Mouse (Mus musculus) heart, postnatal 0 days (tissue): Measurements from ENCODE around the gene Itpk1. TPM values are rescaled to one million over a fixed set of nuclear protein-coding genes. Genes with fewer than 3 reads are reported as not detected.
A peak's percentile ranks its signal among the peaks of the same experiment; 100 is the strongest.

Experiments
- ATAC-seq: fragments of 200-750 bp; cut with Nextera tagmentation; 2 replicates; pipeline ENCODE4 v1.8.0; 2017; ENCODE audit warnings: low read depth, moderate number of reproducible peaks, moderate library complexity; ENCODE audit not compliant: insufficient read depth
- DNase-seq: peaks from one replicate; pipeline ENCODE4 v3.0.0-alpha.2; 2016; ENCODE audit warnings: low spot score
- H3K27ac ChIP-seq: fragments of 300-500 bp; sonication (generic); 2 replicates; pipeline ENCODE4 v1.5.1; 2014; ENCODE audit warnings: low read depth, mild to moderate bottlenecking
- H3K27me3 ChIP-seq: fragments of 300-500 bp; sonication (generic); 2 replicates; pipeline ENCODE4 v1.6.1; 2014; ENCODE audit warnings: low read length, mixed read lengths; ENCODE audit not compliant: control insufficient read depth, insufficient read depth
- H3K36me3 ChIP-seq: fragments of 300-500 bp; sonication (generic); replicated peaks from 2 replicates; pipeline ENCODE4 v1.6.1; 2014; ENCODE audit warnings: low read length, mixed read lengths; ENCODE audit not compliant: control insufficient read depth, insufficient read depth
- H3K4me1 ChIP-seq: fragments of 300-500 bp; sonication (generic); 2 replicates; pipeline ENCODE4 v1.6.1; 2014; ENCODE audit warnings: antibody characterized with exemption; ENCODE audit not compliant: control insufficient read depth, insufficient read depth
- H3K4me2 ChIP-seq: fragments of 300-500 bp; sonication (generic); 2 replicates; pipeline ENCODE4 v1.6.1; 2014; ENCODE audit warnings: low read depth, mild to moderate bottlenecking, low read length, moderate library complexity
- H3K4me3 ChIP-seq: fragments of 300-500 bp; sonication (generic); 2 replicates; pipeline ENCODE4 v1.5.1; 2014; ENCODE audit warnings: low read depth, low read length
- H3K9ac ChIP-seq: fragments of 300-500 bp; sonication (generic); replicated peaks from 2 replicates; pipeline ENCODE4 v1.6.1; 2014; ENCODE audit warnings: low read depth, low read length, mixed read lengths
- H3K9me3 ChIP-seq: fragments of 300-500 bp; sonication (generic); replicated peaks from 2 replicates; pipeline ENCODE4 v1.6.1; 2016; ENCODE audit warnings: low read length; ENCODE audit not compliant: control insufficient read depth
- CTCF ChIP-seq: IDR thresholded peaks from 2 replicates; pipeline ENCODE4 v1.5.1; 2016; ENCODE audit warnings: antibody characterized with exemption, control low read depth, low read depth
- EP300 ChIP-seq: IDR thresholded peaks from 2 replicates; pipeline ENCODE4 v1.6.1; 2016; ENCODE audit warnings: antibody characterized with exemption, low read depth
- WGBS: fragments of 180-500 bp; shearing (Covaris S2); extraction: QIAGEN DNeasy Blood & Tissue Kit; methylation state at CpG from one replicate; pipeline ENCODE4 v1.1.7; 2014; 5-methylcytosine and 5-hydroxymethylcytosine counted together
- polyA plus RNA-seq: library from polyadenylated mRNA; unstranded; fragments of >200 nt; fragmentation: Nextera tagmentation; extraction: Ambion mirVana; gene quantifications from 2 replicates; pipeline ENCODE4 v1.2.1, GENCODE M21; 2015
- total RNA-seq: library from RNA; depleted of rRNA; stranded (reverse); fragments of >200 nt; gene quantifications from 2 replicates; pipeline ENCODE4 v1.2.3, GENCODE M21; 2014; ENCODE audit warnings: low replicate concordance

Itpk1 gene
- total and polyA plus RNA-seq, 2 experiments from 2014 or later = 2.6 to 9.4 TPM

DNA sequence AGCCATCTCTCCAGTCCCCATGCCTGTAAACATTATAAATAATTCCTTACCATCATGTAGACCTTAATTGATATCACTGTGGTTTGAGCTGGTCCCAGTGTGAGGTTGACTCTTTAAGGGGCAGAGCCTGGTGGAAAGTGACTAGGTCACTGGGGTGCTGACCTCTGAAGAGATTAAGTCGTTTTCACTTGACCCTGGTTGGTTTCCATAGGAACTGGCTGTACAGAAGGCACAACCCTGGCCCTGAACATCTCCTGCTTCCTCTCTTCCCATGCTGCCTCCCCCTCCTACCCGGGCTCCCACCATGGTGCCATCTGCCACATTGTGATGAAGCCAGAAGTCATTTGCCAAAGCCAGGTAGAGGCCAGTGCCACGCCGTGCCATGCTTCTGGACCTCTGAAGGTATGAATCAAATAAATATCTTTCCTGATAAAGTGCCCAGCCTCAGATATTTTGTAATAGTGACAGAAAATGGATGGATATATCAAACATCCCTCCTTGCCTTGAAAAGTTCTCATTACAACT lies 6.2 kb upstream of the Itpk1 start:
- Histone ChIP-seq H3K9ac (no peak overlapping the region), H3K4me2 (no peak overlapping the region), H3K9me3 (no peaks in the 10 kb centered on the region), H3K27ac (no peak overlapping the region), H3K27me3 (0 out of 2 replicates have a peak, but pooled peaks cover 8% of the 10 kb centered on the region), H3K4me3 (no peak overlapping the region), H3K36me3 (no peaks in the 10 kb centered on the region), H3K4me1 (peaks cover 7% of the 10 kb centered on the region; the same call in 1 of the 2 replicates)
- WGBS = 59% methylated on average over 4 of the region's 4 CpGs
- DNase-seq = no peak
- no peak for ATAC-seq
- TF ChIP-seq EP300 (no peak), CTCF (no peak)

DNA sequence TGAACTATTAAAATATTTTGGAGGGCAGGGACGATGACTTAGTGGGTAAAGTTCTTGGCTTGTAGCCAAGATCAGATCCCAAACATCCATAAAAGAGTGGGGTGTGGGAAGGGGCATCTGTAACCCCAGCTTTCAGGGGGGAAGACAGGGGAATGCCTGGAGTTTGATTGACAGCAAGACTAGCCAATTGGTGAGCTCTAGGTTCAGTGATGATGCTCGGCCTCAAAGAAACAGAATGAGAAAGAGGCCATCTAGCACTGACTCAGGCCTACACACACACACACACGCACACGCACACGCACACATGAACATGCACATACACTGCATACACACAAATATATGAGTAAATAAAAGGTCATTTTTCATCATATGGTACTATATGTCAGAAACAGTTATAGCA lies 5.2 kb upstream of the Itpk1 start:
- H3K27me3 ChIP-seq = 0 out of 2 replicates have a peak, but pooled peaks cover 8% of the 10 kb centered on the region
- H3K4me3 ChIP-seq = no peak overlapping the region
- H3K4me2 ChIP-seq = no peak overlapping the region
- ATAC-seq = no peak
- H3K9ac ChIP-seq = no peak overlapping the region
- TF ChIP-seq CTCF (no peak), EP300 (no peak)
- no peak for DNase-seq
- no peaks in the 10 kb centered on the region for H3K9me3 ChIP-seq
- 82% methylated on average over 5 of the region's 5 CpGs for WGBS
- H3K4me1 ChIP-seq = peaks cover 7% of the 10 kb centered on the region
- H3K36me3 ChIP-seq = no peaks in the 10 kb centered on the region
- H3K27ac ChIP-seq = no peak overlapping the region

DNA sequence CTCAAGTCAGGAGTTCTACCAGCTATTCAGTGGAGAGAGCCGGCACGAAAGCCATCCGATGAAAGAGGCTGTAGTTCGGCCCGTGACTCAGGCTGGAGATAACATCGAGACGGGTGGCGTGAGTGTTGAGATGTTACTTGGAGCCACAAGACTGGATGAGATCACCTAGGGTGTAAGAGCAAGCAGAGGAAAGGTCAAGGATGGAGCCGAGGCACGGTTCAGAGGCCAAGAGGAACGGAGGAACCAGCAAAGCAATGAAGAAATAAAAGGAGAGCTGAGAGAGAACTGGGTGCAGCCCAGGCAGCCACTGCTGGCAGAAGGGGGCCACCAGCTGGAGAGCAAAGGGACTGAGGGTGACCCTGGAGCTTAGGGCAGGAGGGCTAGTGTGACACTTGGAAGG lies 3.5 kb upstream of the Itpk1 start:
- DNase-seq (peak; percentile 51), ATAC-seq (no peak)
- Histone ChIP-seq H3K4me2 (peak overlapping the region; percentile 54), H3K27ac (no peak overlapping the region), H3K9me3 (no peaks in the 10 kb centered on the region), H3K4me3 (peak overlapping the region; percentile 26), H3K4me1 (peaks cover 9% of the 10 kb centered on the region), H3K27me3 (0 out of 2 replicates have a peak, but pooled peaks cover 8% of the 10 kb centered on the region), H3K36me3 (no peaks in the 10 kb centered on the region), H3K9ac (no peak overlapping the region; the same call in 1 of the 2 replicates)
- TF ChIP-seq EP300 (no peak), CTCF (peak; percentile 59)
- WGBS = 23% methylated on average over 11 of the region's 11 CpGs

DNA sequence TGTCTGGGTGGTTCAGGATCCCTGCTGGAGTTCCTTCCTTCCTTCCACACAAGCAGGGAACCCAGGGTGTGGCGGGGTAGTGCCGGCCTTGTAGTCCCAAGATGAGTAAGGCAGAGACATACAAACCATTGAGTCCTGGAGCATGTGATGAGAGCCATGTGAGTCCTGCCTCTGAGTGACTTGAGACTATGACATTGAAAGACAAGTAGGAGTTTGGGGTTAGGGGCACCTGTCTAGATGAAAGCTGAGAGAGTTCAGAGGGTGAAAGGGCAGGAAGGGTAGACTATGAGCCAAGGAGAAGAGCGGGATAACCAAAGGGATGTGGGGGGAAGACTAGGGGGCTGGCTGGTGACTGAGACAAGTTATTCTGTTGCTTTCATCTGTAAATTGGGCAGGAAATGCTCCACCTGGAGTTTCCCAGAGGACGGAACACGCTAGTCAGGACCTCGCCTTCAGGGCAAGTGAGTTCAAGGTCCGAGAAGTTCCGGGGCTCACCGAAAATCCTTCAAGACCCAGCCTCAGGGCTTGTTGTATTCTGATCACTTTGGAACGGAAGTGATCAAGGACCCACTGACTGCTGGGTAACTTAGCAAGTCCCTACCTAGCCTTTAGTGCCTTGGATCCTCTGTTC lies 2.2 kb upstream of the Itpk1 start:
- no peaks in the 10 kb centered on the region for H3K9me3 ChIP-seq
- TF ChIP-seq EP300 (no peak), CTCF (no peak)
- H3K9ac ChIP-seq = no peak overlapping the region
- 0 out of 2 replicates have a peak, but pooled peaks cover 8% of the 10 kb centered on the region for H3K27me3 ChIP-seq
- no peaks in the 10 kb centered on the region for H3K36me3 ChIP-seq
- 91% methylated on average over 10 of the region's 10 CpGs for WGBS
- peaks cover 16% of the 10 kb centered on the region for H3K4me1 ChIP-seq
- H3K4me3 ChIP-seq = no peak overlapping the region
- H3K27ac ChIP-seq = no peak overlapping the region
- ATAC-seq = no peak
- no peak for DNase-seq
- no peak overlapping the region for H3K4me2 ChIP-seq

DNA sequence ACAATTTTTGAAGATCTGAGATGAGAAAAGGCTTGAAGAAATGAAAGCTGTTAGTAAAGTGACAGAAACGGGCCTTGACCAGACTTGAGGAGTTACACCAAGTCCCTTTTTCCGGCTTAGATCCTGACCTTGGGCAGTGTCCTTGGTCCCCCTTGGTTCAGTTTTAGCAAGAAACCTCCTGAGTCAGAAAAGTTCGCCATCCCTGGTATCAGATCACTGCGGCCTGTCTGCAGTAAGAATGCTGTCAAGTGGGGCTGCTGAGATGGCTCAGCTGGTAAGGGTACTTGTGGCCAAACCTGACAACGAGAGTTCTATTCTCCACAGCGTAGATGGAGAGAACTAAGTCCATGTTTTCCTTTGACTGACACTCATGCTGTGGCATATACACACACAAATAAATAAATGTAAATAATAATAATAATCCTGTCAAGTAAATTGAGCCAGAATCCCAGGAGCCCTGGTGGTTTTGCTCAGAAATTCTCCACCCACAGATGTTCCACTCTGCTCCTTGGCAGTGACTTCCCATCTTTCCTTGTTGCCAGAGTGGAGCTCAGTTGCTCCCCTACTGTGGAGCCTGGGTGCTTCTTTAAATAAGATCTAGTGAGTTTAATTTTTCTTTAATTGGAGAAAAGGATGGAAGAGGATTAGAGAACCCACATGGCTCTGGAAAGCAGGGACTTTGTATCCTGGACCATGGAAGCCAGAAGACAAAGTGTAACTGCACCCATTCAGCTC lies 1.3 kb upstream of the Itpk1 start:
- Histone ChIP-seq H3K4me3 (no peak overlapping the region), H3K9me3 (no peaks in the 10 kb centered on the region), H3K36me3 (no peaks in the 10 kb centered on the region), H3K4me2 (no peak overlapping the region; the same call in 1 of the 2 replicates), H3K27ac (no peak overlapping the region), H3K27me3 (0 out of 2 replicates have a peak, but pooled peaks cover 8% of the 10 kb centered on the region), H3K9ac (no peak overlapping the region; the same call in 1 of the 2 replicates), H3K4me1 (peaks cover 16% of the 10 kb centered on the region)
- TF ChIP-seq CTCF (no peak), EP300 (no peak)
- 73% methylated on average over 6 of the region's 6 CpGs for WGBS
- DNase-seq (no peak), ATAC-seq (no peak)
